Mouse (Mus musculus): ENCODE measurements around the gene Znrf3.

GRCm38 (mm10) chr11:5424185-5424584 lies 20.5 kb downstream of the Znrf3 start:
- TF ChIP-seq USF1 (IDR thresholded peaks at IDR 0.05; ENCODE audit: low read depth) (no peak), MAX (IDR thresholded peaks at IDR 0.05; ENCODE audit: low read depth) (no peak)

All from myocyte (in vitro differentiated cells).